Mouse (Mus musculus) kidney, postnatal 25 days (tissue): ENCODE data around the gene Ghr.

ENCODE experiments used
- DNase-seq, 2 experiments: peaks; one replicate each; pipeline ENCODE4 v3.0.0; 2021; ENCODE audit warnings: mixed read lengths in 2 of 2

Ghr gene

DNA sequence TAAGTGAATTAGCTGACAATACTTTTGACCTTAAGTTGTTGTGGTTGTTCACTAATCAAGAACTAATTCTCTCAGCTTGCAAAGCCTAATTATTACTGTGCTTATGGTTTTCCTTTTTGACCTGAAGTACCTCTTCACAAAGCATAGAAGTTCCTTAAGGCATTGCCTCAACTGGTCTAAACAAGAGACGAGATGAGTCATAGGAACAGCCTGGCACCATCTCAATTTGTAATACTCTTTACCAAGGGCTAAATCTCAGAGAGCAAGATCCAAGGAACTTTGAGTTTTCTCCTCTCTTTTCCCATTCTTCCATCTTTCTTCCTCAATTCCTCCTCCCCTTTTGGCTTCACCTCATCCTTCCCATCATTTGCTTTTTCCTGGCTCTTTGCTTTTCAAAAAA lies 69.3 kb downstream of the Ghr start:
- DNase-seq = no peak

DNA sequence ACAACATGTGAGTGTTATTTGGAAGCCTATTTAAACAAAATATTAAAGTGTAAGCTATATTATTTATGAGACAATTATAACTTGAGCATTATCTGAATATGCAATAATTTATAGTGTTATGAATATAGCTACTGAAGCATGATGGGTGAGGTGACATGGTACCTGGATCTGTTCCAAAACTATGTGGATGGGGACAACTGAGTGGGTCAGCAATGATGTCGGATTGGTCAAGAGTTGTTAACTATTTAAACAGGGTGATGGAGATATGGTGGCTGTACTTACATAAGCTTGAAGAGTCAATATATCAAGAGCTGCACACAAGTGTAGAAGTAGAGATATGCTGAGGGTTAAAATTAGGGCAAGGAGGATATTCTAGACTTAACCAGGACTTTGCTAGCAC lies 70.9 kb downstream of the Ghr start:
- DNase-seq = no peak

DNA sequence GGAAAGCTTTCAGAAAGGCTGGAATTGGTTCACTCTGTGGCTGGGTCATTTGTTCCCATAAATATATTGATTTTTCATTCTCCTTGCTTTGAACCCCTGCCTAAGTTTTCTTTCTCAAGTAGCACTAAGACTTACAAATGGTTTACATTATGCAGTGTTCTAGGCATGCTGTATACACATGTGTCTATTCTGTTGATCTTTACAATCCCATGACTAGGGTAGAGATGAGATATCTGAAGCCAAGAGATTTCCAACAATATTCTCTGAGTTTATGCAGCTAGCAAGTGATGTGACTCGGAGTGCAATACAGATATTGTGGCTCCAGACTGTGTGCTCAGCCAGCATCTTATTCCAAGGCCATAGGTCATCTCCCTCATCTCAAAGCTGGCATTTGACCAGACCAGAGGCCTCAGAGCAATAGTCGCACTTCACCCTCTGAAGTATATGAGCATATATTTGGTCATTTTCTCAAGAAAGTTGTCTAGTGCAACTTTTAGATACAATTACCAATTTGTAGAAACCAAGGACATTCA lies 71.6 kb downstream of the Ghr start:
- no peak for DNase-seq

DNA sequence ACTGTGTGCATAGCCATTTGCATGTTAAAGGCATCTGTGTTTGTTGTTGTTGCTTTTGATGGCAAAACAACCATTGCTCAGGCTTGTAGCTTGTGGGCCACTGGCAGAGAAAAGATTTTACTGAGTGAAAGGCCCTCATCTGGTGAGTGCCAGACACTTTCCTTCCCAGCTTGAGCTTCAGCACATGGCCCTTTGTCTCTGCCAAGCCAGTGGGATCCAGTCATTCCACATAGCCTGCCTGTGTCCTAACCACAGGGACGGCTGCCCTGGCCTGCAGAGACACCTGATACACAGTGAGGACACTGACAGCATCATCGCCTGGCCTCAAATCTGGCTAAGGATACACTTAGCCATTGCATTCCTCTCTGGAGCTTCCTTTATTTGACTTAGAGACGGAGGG lies 74.2 kb downstream of the Ghr start:
- DNase-seq = peak in 1 of 2 experiments; percentile 38

DNA sequence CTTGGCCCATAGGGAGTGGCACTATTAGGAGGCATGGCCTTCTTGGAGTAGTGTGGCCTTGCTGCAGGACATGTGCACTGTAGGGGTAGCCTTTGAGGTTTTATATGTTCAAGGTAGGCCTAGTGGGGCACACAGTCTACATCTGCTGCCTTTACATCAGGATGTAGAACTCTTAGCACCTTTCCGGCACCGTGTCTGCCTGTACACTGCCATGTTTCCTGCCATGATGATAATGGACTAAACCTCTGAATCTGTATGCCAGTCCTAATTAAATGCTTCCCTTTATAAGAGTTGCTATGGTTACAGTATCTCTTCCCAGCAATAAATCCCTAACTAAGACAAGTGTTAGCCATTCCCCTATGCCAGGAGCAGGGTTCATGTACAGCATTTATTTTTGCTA lies 76.0 kb downstream of the Ghr start:
- no peak for DNase-seq

DNA sequence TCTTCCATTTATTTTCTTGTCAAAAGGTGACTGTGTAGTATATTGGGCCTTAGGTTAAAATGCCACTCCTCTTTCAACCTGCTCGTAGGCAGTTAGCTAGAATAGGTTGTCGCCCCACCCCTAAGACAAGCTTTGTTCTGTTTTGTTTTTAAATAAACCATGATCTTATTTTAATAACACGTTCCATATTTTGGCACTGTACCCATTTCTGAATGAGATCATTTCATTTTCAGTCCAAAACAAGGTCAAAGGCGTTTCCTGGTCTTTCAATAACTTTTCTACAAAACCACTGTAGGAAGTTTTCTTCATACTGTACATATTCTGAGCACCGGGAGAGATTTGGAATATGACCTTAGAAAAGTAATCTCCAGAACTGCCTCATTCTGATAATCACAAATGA lies 78.6 kb downstream of the Ghr start:
- DNase-seq = no peak

DNA sequence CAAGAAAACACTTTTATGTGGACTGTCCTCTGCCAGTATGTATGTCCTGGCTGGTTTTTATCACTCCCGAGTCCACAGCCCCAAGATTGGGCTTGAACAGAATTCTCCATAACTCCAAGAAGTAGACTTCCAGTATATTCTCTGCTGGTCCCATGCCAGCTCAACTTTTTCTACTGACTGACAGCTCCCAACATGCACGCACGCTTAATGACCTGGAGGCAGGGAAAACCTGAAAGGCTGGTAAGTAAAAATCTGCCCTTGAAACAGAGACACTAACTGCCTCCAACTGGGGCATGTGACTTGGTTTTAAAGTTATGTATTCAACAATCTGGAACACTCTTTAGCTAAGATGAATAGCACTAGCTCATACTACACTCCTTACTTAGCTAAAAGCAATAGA lies 81.6 kb downstream of the Ghr start:
- DNase-seq = peak; percentile 61 to 63

DNA sequence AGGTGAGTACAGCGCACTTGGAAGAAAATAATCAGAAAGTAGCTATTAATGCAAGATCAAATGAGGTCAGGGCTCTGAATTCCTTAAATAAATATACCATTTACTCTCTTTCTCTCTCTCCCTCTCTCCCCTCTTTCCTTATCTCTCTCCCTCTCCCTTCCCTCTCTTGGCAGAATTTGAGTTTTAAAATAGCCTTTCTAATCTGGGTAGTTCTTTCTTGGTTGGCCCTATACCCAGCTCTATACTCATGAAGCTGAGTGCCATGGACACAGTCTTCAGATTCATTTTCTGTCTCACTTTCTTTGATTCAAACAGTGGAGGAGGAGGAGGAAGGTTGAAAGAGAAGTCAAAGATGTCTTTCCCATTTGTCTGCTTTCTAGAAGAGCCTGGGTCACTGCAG lies 84.3 kb downstream of the Ghr start:
- DNase-seq = no peak

DNA sequence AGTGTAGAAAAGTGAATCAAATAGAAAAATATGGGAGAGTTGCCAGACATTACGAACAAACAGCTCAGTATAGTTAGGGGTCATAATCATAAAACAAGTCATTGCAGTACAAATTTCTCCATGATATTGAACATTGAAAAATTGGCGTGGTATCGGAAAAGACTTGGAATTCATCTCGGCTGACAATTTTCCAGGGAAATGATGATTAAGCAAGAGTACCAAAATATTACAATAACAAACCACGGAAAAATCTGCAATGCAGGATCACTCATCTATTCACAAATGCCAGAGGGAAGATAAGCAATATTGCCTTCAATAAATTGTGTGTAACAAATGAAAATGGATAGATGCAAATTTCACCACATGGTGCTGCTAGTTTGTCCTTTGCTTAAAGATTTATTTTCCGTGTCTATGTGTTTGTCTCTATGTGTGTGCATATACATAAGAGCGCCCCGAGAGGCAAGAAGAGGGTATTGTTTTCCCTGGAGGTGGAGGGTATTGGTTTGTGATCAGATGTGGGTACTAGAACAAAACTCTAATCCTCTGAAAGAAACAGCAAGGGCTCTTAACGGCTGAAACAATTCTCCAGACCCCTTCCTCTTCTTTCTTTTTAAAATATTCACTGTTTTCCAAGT lies 85.2 kb downstream of the Ghr start:
- no peak for DNase-seq

DNA sequence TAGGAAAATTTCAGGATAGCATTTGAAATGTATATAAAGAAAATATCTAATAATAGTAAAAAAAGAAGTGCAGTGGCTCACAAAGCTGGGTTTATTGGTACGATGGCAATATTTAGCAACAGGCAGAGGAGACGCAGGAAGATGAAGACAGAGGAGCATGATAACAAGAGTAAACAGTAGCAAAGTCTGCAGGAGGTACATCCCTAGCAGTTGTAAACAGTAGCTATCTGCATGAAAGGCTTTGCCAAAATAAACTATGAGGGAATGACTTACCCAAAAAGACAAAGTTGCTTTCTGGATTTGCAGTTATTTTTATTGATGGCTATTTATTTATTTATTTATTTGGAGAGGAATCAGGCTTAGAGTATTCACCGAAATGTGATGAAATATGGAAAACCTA lies 92.4 kb downstream of the Ghr start:
- no peak for DNase-seq

DNA sequence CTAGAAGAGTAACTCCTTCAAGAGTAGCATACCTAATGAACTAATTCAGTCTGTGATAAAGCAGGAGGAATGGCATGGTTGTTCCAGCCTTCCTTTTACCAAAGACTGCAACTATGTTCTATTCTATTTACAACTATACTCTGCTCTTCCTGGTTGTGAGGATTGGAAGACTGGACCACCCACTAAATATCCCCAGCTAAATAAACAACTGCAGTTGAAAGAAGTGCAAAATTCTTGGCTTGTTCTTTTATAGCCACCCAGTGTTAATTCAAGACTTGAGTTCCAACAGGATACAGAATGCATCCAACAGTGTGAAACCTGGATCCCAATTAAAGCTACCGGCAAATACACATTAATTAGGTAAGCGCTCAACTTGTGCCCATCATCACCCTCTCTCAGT lies 93.3 kb downstream of the Ghr start:
- no peak for DNase-seq

DNA sequence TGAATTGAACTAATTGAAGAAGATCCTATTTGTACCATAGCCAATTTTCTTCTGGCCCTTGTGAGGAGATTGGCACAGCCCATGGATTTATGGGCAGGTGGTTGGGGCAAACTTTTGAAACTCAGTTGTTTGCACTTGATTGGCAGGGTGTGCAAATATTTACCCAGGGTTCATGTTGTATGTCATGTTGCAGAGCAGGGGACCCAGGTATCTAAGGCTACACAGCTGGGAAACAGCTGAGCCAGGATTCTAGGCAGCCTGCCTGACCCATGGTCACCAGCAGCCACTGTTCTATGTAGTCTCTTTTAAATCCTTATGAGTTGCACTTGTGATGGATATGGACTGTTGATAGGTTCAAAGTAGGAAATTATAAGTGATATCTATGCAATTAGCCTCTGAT lies 94.1 kb downstream of the Ghr start:
- DNase-seq = no peak

DNA sequence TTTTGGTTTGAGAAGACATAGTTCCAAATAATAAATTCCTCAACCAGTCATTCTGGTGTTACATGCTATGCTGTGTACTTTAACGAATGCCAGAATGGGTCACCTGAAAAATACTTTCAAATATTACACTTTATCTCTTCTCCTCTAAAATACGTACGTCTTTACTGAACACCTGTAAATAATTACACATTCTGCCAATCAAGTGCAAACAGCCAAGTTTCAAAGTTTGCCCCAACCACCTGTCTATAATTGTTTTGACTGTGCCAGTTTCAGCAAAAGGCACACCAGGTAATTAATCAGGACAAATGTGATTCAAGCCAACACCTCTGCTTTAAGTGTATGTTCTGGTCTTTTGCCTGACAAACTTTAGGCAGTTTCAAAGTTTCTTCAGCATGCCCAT lies 94.7 kb downstream of the Ghr start:
- no peak for DNase-seq

DNA sequence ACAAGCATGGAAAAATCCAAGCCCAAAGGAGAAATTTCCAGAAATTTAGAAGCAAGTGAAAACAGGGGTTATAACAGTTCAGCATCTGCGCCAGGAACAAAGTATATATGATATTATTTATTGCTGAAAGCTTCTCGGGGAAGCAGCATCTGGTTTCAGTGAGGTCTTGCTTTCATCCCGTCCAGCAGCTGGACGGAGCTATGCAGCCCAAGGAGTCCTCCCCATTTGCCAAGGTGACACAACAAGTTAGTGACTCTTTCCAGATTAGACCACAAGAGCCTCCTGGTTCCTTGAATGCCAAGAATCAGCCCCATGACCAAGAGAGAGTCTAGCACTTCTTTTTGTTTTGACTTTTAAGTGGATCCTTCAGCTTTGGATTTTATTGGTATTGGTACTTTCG lies 96.6 kb downstream of the Ghr start:
- no peak for DNase-seq

DNA sequence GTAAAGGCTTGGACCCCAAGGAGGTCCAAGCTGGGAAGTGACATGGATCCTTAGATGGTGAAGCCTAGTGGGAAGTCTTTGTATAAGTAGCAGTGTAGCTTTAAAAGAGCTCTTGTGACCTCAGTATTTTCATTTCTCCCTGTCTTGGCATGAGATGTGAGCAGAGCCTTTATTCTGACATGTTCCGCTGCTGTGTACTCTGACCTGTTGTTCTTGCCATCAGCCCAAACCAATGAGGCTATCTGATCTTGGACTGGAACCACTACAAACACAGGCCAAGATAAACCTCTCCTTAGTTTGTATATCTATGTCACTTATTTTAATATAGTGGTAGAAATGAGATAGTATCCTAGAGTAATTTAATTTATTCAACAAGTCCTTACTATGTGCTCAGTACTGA lies 97.9 kb downstream of the Ghr start:
- DNase-seq = no peak

DNA sequence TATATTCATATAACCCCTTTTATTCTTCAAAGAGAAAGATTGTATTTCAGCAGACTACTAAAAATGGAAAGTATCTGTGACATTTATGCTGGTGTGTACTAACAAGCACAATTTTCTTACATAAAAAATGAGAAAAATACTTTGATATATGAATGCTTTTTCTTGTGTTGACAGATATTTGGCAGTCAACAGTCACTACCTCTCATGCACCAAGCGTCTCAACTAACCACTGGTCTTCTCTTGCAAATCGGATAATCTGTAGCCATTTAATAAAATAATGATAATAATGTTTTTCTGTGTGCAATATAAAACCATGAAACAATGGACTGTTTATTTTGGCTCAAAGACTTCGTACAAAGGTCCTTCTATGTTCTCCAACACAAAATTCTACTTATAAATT lies 99.8 kb downstream of the Ghr start:
- DNase-seq = no peak

DNA sequence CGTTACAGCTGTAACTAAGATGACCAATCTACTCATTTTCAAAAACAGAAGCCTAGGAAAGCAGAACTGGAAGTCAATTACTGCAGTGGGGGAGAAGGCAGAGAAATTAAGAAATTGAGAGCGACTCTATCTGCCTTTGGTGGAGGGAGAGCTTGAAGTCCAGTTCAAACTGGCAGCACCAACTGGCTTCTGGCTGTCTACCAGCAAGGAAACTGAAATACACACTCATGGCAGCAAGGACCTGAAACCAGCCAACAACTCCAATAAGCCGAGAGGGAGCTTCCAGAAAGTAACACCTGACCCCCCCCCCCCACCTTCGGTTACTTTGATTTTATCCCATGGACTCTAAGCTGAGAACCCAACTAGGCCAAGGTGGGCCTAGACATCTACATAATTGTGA lies 114.1 kb downstream of the Ghr start:
- peak in 1 of 2 experiments; percentile 44 for DNase-seq

DNA sequence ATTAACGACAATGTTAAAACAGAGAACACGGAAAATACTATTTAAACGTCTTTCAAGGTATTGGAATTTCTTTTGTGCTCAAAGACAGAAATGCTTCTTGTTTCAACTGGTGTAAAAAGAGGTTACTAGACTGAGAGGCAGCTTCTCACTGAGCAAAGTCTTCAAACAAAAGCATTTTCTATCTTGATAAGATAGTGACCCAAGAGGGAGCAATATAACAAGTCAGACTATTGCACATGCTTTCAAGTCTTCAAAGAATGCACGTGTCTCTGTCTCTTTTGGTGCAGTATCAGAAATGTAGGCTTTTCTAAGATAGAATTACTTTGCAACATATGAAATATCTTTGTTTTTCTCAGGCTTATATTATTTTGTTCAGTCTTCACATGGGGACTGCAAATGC lies 116.7 kb downstream of the Ghr start:
- DNase-seq = no peak

DNA sequence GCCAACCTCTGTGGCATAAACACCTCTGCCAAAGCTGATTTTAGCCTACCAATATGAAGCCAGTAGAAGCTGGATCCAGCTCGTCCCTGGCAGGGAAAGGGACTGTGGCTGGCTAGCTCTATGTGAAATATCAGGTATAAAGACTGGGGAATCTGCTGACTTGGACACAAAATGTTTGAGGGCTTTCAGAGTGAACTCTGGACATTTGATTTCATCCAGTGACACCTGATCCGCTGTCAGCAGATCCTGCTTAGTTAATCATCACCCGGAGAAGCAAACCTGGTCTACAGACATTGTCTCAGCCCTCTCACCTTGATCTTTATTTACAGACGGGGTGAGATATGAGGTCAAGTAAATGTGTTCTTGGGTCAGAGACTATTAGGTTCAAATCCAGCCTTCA lies 118.5 kb downstream of the Ghr start:
- peak; percentile 64 to 81 for DNase-seq

DNA sequence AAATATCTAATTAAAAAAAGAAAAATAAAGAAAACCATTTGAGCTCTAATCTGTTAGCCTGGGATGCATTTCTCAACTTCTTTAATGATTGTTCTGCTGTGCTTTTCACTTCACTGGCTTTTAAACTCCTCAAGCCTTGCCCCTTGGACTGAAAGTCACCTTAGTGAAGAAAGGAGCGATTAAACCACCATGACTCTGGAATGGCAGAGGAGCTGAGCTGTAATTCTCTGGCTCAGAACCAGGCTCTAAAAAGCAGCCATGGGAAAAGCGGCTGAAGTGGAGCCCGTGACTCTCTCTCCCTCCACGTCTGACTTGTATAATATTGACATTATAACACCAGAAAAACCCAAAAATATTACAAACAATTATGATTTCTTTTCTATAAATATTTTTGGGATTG lies 126.7 kb downstream of the Ghr start:
- peak; percentile 63 to 76 for DNase-seq

DNA sequence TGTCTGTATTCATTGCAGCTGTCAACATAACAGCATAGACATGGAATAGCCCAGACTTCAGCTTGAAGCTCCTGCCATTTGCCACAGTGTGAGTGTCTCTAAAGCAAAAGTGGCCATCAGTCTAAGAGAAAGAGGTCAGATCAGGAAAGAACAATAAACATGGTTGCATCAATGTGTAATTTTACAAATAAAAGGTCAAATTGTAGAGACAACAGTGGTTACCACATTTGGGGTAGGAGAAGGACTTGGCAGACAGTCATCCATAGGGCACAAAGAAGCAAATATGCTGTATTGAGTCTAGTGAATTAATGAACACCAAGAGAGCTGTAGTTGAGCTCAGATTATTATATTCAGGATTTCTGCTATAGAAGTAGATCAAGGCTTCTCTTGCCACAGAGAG lies 127.7 kb downstream of the Ghr start:
- DNase-seq = no peak

DNA sequence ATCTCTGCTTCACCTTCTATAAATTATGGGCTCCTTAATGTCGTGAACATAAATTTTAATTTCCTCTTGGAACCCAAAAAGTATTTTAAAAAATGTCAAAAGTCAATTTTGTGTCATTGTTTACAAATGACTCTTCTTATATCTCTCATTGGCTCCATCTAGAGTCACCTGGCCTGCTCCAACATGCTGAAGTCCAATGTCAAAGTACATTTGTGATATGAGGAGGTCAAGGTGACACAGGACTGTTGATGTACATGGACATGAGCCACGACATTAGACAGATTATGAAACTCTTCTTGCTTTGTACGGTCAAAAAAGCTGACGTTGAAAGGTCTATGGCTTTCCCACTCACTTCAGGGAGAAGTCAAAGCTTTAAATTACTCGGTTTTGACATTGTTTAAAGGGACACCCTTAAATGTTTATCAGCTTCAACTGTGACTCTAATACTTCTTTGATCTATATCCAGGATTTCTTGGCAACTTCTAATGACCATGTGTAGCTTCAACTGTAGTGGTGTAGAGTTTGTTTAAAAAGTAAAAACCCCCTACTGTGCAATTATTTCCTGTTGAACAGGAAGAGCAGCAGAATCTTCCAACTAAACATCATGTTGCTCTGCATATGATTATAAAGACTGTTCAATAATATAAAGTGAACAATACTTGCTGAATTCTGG lies 131.1 kb downstream of the Ghr start:
- DNase-seq = no peak

DNA sequence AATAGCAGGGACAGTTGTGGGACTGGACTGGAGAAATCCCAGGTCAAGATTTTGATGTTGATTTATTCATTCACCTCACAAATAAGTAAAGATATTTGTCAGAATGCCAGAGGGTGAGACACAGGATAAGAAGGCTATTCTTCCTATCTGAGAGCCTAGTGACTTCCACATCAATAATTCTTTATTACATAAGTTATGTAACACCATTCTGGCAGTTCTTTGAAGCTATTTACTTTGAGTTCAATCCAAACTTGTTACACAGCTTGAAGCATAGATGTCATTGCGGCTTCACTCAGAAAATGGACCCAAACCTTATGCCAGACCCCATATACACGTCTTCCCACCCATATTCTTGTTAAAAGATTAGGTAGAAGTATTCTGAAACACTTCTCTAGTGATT lies 133.7 kb downstream of the Ghr start:
- no peak for DNase-seq

DNA sequence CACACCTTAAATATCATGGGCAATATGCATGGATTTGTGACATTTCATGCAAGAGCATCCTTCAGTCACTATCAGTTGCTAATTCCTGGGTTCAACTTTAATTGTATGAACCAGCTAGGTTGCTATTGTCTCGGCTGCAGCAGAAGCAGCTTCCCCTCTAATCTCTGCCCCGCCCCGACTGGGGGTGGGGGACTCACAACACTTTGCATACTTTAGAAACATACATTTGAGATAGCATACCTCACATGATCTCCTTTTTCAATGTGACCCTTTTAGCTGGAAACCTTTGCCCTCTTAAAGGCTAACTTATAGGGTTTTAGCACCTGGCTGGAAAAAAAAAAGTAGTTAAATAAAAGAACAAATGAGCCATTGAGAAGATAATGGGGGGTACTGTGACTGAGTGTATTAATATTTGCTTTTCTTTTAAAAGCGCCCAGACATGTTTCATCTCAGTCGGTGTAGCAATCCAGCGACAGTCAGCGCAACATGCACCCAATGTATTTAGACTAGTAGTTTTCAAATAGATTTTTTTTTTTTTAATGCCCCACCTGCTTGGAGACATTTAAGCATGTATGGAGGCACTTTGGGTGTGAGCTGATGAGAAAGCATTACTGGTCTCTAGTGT lies 137.9 kb downstream of the Ghr start:
- no peak for DNase-seq
